Mouse (Mus musculus) layer of hippocampus, adult 8-10 months (tissue): ENCODE results near the gene Jph2. TPM values are rescaled to one million over a fixed set of nuclear protein-coding genes. Genes with fewer than 3 reads are reported as not detected.

Source experiments
- DNase-seq, 2 experiments: peaks; one replicate each; pipeline ENCODE4 v3.0.0; 2022; ENCODE audit warnings: low spot score in 2 of 2
- total RNA-seq, 4 experiments: library from RNA; stranded (reverse); gene quantifications; 2 replicates each; pipeline ENCODE4 v1.2.4; 2022

Gene Jph2
- total RNA-seq, 4 experiments from 2014 or later: 0.27 to 0.48 (median 0.42) TPM

DNA sequence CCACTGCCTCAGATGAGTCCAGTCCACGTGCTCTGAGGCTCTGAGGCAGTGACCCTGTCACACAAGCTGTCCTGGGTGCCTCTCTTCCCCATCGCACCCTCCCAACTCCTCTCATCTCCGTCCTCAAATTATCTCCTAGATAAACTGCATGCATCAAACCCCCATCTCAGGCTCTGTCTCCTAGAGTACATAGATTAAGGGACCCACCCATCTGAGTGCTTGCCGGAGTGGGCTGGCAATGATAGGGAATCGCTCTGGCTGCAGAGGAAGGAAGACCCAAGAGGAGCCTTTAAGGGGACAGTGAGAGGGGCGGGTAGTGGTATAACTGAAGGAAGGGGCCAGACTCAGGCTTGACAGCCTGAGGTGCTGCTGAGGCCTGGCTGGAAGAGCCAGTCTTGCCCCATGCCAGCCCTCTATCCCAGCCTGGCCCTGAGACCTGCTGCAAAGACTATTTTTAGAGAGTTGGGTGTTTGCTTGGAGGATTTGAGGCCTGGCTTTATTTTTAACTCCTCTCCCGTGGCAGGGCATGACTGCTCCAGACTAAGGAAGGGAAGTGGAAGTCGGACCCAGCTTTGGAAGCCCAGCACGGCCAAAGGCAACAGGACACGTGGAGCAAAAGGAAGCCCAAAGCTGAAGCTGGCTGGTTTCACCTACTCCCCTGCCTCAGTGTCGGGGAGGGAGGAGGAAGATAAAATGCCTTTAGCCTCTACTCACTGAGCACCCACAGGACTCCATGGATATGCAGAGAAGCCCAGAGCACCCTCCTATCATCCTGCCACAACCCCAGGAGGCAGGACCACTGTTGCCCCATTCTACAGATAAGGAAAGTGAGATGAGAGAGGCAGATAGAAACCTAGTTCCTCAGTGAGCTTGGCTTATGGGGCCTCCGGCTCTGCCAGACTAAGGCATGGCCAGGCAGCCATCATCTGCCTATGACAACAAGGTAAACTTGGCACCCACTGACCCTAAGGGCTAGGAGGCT, 34.6 kb downstream of the Jph2 start:
- DNase-seq: no peak

DNA sequence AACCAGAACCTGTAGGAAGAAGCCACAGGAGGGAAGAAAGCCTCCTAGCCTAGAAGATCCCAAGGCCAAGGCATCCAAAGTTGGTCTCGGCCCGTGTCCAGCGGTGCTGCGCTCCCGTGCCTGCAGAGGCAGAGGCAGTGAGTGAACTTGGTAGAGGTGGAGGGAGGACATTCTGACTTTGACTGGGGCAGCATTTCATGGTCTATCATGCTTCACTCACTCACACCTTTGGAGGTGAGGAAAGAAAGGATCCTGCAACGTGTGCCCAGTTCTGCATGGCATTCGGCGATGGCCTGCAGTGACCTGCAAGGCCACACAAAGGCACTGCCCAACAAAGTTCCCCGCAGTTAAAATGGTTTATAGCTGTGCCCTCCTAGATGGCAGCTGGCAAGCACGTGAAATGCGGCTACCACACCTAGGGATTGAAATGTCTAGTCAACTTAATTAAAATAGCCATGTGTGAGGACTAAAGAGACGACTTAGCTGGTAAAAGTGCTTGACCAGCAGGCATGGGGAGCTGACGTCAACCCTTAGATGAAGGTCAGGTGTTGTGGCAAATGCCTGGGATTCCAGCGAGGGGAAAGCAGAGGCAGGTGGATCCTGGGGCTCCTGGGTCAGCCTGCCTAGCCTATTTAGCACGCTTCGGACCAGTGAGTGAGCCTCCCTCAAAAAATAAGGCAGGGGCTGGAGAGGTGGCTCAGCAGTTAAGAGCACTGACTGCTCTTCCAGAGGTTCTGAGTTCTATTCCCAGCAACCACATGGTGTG, 36.8 kb downstream of the Jph2 start:
- no peak for DNase-seq

- DNase-seq: no peak
These were observed 38.5 kb downstream of the Jph2 start for GRCm38 (mm10) chr2:163359253-163359652.

- no peak for DNase-seq
These were observed 39.1 kb downstream of the Jph2 start for GRCm38 (mm10) chr2:163358662-163359061.

- DNase-seq: no peak
These were observed 41.5 kb downstream of the Jph2 start for GRCm38 (mm10) chr2:163356113-163356840.

- DNase-seq: no peak
These were observed 42.1 kb downstream of the Jph2 start for GRCm38 (mm10) chr2:163355666-163356065.

DNA sequence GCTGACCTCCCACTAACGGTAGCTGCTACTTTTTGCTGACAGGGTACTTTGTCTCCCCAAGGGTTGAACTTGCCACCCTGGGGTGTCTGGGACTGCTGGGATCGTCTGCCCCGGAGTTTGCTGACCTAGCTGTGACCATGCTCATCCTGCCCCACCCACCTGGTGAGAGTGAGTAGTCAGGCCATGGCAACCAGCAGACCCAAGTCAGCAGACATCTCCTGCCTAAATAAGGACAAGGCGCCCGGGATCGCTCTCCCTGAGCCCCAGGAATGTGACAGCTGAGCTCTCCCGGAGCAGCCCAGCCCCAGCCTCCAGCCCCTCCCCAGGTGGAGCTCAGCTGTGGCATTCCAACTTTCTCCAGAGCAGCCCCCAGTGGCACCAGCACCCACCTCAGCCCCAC, 44.1 kb downstream of the Jph2 start:
- DNase-seq: no peak

GRCm38 (mm10) chr2:163350443-163350842, 47.4 kb downstream of the Jph2 start:
- DNase-seq: no peak

DNA sequence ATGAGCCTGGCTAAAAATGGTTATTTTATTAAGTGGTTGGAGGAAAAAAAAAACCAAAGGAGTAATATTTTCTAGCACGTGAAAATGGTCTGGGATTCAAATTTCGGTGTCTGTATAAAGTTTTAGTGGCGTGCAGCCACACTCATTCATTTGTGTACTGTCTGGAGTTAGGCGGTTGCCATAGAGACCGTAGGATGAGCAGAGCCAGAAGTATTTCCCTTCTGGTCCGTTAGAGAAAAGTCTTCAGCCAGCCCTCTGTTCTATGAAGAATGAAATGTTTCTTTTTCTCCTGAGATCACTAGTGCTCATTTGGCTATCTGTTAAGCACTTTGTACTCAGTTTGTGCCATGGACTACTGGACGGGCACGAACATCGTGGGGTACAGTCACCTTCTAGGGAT, 48.4 kb downstream of the Jph2 start:
- DNase-seq: peak in 1 of 2 experiments; percentile 32

GRCm38 (mm10) chr2:163348677-163349076, 49.1 kb downstream of the Jph2 start:
- no peak for DNase-seq

DNA sequence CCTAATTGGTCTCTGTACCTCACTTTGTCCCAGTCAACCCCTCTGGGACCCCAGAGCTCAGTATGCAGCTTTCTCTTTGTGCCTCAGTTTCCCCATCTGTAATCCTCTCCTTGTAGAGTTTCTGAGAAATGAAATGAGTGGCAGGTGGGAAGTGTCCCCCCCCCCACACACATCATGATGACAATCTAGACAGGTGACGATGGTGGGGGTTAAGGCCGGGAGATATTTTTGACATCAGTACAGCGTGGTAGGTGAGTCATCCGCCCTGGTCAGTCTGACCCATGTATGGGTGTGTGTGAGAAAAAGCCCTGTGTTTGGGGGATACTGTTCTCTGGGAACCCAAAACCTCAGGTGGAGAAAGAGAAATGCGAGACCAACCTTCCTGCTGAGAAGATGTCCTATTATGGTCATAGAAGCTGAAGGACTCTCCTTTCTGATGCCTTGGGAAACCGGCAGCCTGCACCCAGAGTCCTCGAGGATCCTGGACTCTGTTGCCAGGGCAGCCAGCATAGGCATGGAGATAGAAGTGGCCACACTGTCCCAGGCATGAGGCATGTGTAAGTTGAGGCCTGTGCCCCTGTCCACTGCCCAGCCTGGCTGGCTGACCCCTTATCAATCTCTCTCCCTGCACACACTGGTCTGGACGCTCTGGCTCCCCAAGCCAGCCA, 50.1 kb downstream of the Jph2 start:
- no peak for DNase-seq

DNA sequence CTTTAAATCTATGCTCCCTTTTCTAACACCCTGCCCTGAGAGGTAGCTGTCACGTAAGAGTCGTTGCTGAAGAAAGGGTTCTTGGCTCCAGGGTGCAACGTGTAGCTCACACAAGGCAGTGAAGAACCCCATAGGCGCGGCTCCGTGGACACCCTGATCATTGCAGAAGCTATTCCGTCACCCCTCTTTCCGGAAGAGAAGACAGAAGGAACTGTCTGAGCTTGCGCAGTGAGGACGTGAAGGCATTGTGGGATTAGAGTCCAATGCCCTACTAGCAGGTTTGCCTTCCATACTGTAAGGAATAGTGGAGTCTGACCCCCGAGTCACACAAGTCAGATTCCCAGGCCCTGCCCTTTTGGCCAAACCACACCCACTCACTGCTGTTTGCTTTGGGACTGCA, 51.3 kb downstream of the Jph2 start:
- DNase-seq: no peak

- DNase-seq: no peak
These were observed 52.7 kb downstream of the Jph2 start for GRCm38 (mm10) chr2:163344976-163345660.

DNA sequence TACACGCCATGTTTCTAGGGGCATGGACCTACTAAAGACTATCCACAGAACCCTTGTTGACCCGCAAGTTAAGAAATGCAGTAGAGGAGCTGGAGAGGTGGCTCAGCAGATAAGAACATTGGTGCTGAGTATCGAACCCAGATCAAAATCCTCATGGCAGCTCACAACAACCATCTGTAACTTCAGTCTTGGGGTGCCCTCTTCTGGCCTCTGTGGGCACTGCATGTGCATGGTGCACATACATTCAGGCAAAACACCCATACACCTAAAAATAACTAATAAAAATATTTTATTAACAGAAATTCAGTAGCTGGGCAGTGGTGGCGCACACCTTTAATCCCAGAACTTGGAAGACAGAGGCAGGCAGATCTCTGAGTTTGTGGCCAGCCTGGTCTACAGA, 54.1 kb downstream of the Jph2 start:
- peak in 1 of 2 experiments; percentile 18 for DNase-seq

DNA sequence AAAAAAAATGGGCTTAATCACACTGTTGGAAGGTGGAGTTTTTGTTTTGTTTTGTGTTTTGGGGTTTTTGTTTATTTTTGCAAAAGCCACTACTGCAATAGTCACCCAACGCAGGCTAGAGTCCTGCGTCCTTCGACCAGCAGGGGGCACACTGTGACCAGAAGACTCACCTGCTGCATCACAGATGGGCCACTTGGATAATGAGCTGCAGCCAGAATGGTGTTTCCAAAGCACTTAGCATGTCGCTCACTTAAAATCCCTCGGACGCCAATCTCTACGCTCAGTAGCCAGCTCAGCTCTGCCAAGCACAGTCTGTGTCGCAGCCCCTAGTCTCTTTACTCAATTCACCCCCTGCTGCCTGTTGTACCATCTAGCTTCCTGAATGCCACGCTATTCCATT, 57.5 kb downstream of the Jph2 start:
- peak; percentile 17 to 64 for DNase-seq

GRCm38 (mm10) chr2:163332368-163333055, 65.3 kb downstream of the Jph2 start:
- peak; percentile 66 to 74 for DNase-seq

GRCm38 (mm10) chr2:163331423-163331822, 66.4 kb downstream of the Jph2 start:
- no peak for DNase-seq

DNA sequence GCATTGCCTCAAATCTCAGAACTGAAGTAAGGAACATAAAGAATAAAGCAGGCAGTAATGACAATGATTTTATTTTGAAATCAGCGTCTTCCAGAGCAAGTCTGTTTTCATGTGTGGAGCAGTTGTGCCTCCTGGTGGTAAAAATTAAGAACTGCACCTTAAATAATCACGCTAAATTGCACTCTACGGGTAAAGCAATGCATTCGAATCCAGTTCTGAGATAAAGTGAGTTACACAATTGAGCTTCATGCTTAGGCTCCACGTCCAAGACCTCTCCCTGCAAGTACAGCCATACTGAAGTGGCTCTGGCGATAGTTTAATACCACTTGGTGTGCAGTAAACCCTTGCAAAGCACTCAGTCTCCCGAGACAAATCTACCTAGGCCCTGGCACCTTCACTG, 67.1 kb downstream of the Jph2 start:
- peak; percentile 37 to 57 for DNase-seq

GRCm38 (mm10) chr2:163323163-163323562, 74.6 kb downstream of the Jph2 start:
- no peak for DNase-seq

DNA sequence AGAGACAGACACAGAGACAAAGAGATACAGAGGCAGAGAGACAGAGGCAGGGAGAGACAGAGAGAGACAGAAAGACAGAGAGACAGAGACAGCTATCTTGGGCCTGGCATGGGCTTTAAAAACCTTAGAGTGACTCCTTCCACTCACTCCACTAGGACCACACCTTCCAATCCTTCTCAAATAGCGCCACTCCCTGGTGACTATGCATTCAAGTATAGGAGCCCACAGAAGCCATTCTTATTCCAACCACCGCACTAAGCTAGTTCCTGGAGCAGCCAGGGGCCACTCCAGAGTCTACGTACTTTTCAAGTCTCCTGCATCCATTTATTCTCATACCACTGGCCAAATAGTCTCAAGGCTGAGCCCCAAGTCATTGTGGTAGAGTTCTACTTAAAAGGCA, 79.0 kb downstream of the Jph2 start:
- no peak for DNase-seq
